Mouse (Mus musculus) spleen, embryonic (tissue): Measurements from ENCODE around the gene Rph3al.

ENCODE experiments used
- CTCF ChIA-PET: fragments of 350-600 bp; sonication (Branson Sonifier 250); formaldehyde crosslinking; loops from one replicate; lab custom pipeline; 2022; lab: Charles Lee

The Rph3al gene

DNA sequence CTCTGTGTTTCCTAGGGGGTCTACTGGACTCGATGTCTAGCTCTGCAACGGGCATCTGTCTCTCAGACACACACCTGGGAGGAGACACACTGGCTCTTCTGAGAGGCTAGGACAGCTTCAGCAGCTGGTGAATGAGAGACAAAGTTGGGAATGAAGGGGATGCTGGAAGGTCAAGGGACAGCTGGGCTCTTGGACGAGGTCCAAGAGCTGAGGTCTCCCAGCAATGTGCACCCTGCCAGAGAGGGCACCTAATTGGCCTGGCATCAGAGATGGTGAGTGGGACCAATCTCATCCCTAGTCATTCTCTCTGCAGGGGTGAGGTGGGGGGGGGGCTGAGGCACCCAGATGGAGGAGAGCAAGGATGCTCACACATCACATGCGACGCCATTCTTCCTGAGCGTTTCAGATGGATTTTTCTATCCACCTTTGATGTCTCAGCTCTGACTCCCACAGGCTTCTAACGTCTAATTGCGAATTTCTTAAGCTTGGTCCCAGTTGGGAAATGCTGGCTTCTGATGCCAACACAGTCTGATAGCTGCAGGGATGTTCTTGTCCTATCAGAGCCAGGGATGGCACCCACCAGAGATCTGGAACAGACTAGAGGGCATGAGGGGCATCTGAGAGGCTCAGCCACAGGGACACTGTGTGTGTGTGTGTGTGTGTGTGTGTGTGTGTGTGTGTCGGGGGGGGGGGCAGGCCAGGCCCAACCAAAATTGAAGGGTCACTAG is 28.4 kb downstream of the Rph3al start:
- CTCF ChIA-PET: interaction anchor here (0.5 to 1.3 kb wide), 2 partner anchors 57 to 246 kb away, joined by 3 to 4 read pairs; no protein-coding TSS in a partner anchor

DNA sequence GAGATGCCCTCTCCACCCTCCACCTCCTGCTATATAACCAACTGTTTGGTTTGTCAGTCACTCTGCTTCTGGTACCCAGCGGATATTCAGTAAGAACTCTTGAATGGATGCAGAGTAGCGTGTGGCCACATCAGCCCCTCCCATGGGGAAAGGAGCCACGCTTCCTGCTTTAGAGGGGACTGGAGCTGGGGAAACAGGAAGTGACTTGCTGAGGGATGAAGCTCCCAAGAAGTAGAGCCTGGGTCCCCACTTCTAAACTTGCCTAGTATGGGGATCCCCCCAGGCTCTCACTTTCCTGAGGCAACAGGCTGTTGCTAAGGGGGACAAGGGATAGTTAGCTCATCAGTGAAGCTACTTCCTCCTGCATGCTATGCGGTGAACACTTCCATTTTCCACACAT is 30.8 kb downstream of the Rph3al start:
- CTCF ChIA-PET: no interaction called here

DNA sequence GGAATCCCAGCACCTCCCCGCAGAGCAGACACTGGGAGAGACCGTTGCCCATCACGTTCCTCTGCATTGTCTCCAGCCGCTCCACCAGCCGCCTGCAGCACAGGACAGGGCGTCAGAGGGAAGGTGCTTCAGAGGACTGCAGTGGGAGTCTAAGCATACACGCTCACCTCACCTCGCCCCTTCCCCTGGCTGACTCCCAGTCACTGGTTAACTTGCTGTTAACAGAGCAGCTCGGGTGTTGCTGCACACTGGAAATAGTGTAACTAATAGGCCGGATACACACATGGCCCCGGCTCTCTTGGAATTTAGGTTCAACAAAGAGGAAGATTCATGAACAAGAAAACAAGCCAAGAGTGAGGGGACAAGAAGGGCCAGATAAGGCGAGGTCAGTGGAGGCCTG is 31.7 kb downstream of the Rph3al start:
- CTCF ChIA-PET: no interaction called here

- CTCF ChIA-PET: no interaction called here
Measured at GRCm38 (mm10) chr11:75904982-75905381, 33.2 kb downstream of the Rph3al start.

GRCm38 (mm10) chr11:75904501-75904900 is 33.7 kb downstream of the Rph3al start:
- CTCF ChIA-PET: no interaction called here

GRCm38 (mm10) chr11:75903486-75903885 is 34.7 kb downstream of the Rph3al start:
- CTCF ChIA-PET: no interaction called here

GRCm38 (mm10) chr11:75901339-75901738 is 36.9 kb downstream of the Rph3al start:
- CTCF ChIA-PET: interaction anchor here (0.6 kb wide), 1 partner anchor 178 kb away, joined by 3 read pairs; no protein-coding TSS in a partner anchor

DNA sequence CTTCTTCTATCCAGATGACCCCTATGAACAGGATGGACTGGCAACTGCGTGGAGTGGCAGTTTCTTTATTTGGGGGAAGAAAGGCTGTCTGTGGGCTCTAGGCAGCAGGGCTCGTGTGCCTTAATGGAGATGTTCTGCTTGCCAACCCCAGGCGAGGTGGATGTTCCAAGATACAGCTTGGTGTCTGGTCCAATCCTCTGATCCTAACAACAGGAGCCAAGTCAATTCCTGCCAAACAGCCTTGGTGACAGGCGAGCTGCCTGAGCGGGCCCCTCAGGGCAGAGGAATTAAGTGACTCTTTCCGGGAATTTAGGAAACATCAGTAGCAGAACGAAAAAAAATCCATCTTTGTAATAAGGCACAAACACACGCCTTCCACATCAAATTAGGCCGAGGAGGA is 38.6 kb downstream of the Rph3al start:
- CTCF ChIA-PET: no interaction called here

GRCm38 (mm10) chr11:75898532-75898931 is 39.7 kb downstream of the Rph3al start:
- CTCF ChIA-PET: no interaction called here

DNA sequence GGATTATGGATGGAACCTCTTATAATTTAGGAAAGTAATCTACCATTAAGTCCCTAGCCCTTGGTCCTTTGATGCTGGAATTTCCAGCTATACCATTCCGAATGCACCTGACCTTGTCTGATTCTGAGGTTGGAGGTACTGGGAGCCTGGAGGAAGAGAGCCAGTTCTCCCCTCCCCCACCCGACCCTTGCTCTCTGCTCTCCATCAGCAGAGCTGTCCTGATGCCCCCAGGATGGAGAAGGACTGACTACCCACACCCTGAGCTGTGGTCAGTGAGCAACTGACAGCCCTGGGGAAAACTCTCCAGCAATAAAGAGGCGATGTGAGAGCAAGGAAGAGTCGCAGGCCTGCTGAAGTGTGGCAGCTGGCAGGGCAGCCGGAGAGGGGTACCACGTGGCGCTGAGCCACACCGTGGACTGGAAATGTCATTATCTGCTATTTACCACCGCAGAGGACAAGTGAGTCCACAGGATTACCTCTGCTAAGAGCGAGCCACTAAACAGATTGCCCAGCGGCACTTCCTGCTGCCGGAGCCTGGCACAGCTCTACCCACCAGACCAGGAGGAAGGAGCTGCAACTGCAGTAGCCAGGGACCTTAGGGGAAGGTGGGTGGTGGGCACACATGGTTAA is 43.3 kb downstream of the Rph3al start:
- CTCF ChIA-PET: interaction anchor here (0.5 to 0.7 kb wide), 2 partner anchors 16 to 56 kb away, joined by 3 read pairs; no protein-coding TSS in a partner anchor

GRCm38 (mm10) chr11:75893956-75894355 is 44.3 kb downstream of the Rph3al start:
- CTCF ChIA-PET: interaction anchor here (0.6 to 0.7 kb wide), 2 partner anchors 55 to 510 kb away, joined by 3 to 8 read pairs; no protein-coding TSS in a partner anchor

DNA sequence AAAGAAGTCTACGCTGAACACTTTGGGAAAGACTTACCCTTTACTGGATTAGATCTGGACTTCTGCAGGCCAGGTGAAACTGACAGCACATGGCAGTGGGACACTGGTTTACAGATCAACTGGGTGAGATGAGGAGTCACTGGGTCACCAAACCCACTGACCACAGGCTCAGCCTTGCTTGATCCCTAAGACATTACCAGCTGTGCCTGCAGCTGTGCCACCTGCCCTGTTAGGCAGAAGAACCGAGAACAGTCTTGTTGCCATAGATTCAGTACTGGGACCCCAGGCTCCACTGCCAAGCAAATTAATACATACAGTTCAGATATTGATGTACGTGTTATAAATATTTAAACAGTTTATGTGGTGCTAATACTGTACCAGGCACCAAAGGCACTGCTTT is 50.9 kb downstream of the Rph3al start:
- CTCF ChIA-PET: no interaction called here

DNA sequence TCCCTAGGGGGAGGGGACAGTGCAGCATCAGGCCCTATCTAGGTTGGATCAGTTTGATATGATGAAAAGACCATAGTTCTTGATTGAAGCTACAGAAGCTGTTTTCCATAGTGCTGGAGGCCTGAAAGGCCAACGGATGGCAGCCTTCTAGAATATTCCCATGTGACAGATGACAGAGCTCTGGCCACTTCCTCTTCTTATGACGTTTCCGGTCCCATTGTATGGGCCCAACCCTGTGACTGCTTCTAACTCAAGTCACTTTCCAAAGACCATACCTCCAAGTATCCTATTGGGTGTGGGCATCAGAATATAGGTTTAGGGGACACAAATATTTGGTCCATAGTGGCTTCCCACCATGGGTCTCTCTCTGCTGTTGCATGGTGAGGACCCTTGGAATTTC is 57.0 kb downstream of the Rph3al start:
- CTCF ChIA-PET: no interaction called here

- CTCF ChIA-PET: no interaction called here
Measured at GRCm38 (mm10) chr11:75880064-75880463, 58.2 kb downstream of the Rph3al start.

DNA sequence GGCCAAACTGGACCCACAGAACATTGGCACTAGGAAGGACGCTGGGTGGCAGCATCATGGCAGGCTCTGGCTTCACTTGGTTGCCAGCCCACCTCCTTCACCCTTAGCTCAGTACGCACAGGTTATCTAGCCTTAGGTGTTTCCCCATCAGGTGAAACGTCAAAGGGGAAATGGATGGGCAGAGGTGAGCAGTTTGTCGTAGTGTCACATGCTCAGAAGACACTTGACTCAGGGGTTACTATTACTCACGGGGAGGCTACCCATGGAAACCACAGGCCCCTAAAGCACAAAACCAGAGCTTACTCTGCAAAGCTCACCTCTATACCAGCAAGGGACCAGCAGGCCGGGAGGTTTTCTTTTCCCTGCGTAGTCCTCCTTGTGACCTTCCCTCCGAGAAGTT is 59.8 kb downstream of the Rph3al start:
- CTCF ChIA-PET: interaction anchor here (0.7 to 1.2 kb wide), 2 partner anchors 16 to 35 kb away, joined by 3 read pairs; no protein-coding TSS in a partner anchor

GRCm38 (mm10) chr11:75876043-75876780 is 62.0 kb downstream of the Rph3al start:
- CTCF ChIA-PET: interaction anchor here (0.6 to 0.7 kb wide), 2 partner anchors 142 to 154 kb away, joined by 4 to 12 read pairs; no protein-coding TSS in a partner anchor

DNA sequence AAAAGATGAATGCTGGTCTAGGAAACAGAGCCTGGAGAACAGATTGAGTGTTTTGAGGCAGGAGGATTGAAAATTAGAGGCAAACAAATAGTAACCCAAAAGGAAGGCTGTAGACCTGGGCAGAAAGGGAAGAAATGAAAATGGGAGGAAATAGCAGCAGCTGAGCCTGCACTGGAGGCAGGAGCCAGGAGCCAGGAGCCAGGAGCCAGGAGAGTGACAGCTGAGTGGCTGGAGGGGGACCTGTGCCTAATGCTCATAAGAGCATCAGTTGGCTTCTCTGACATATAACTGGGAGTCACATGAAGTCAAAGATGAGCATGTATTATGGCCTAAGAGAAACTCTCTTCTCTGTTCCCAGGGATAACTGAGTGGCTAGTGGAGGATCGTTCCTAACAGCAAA is 66.5 kb downstream of the Rph3al start:
- CTCF ChIA-PET: no interaction called here

- CTCF ChIA-PET: no interaction called here
Measured at GRCm38 (mm10) chr11:75870947-75871346, 67.3 kb downstream of the Rph3al start.

DNA sequence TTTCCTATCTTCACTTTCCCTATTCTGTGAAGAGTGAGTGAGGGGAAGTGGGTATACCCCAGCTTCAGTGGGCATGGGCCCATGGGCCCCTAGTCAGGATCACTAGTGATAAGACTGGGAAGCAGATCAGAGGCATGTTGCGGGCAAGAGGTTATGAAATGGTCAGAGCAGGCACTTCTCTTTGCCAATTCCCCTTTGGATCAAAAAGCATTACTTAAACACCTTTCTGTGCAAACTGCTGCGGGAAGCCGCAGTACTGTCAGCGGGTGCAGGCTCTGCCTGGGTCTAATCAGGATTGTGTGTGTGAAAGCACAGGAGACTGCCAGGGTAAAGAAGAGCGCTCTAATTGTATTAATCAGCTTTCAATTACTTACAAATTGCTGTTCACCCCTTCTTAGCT is 67.8 kb downstream of the Rph3al start:
- CTCF ChIA-PET: no interaction called here

- CTCF ChIA-PET: no interaction called here
Measured at GRCm38 (mm10) chr11:75869898-75870297, 68.3 kb downstream of the Rph3al start.

GRCm38 (mm10) chr11:75866861-75867260 is 71.4 kb downstream of the Rph3al start:
- CTCF ChIA-PET: no interaction called here

- CTCF ChIA-PET: no interaction called here
Measured at GRCm38 (mm10) chr11:75865859-75866258, 72.4 kb downstream of the Rph3al start.
